Mouse (Mus musculus): ENCODE measurements around the gene Uhmk1. TPM values are rescaled to one million over a fixed set of nuclear protein-coding genes. Genes with fewer than 3 reads are reported as not detected.

Uhmk1 gene
- polyA plus RNA-seq, 1 experiment from 2014 or later: 14.3 TPM

- H3K4me1 ChIP-seq: no peaks in the 10 kb centered on the region
- no peak overlapping the region for H3K9ac ChIP-seq
- H3K27me3 ChIP-seq: no peaks in the 10 kb centered on the region
- no peak overlapping the region for H3K4me3 ChIP-seq (replicated peaks)
- H3K27ac ChIP-seq: no peak overlapping the region
- ATAC-seq (ENCODE audit: low FRiP score): no peak
- 81% methylated on average over 6 of the region's 6 CpGs for WGBS
- H3K9me3 ChIP-seq: no peaks in the 10 kb centered on the region
- no peak overlapping the region for H3K4me2 ChIP-seq
- H3K36me3 ChIP-seq (replicated peaks): peaks cover 19% of the 10 kb centered on the region
These were observed 64.3 kb downstream of the Uhmk1 start for GRCm38 (mm10) chr1:170150870-170151269.

- Histone ChIP-seq H3K4me3 (replicated peaks) (no peak overlapping the region), H3K27ac (no peak overlapping the region), H3K9me3 (no peaks in the 10 kb centered on the region), H3K27me3 (no peaks in the 10 kb centered on the region), H3K4me2 (no peak overlapping the region), H3K4me1 (no peaks in the 10 kb centered on the region), H3K36me3 (replicated peaks) (peaks cover 14% of the 10 kb centered on the region), H3K9ac (no peak overlapping the region)
- 92% methylated on average over 4 of the region's 4 CpGs for WGBS
- ATAC-seq (ENCODE audit: low FRiP score): no peak
These were observed 65.4 kb downstream of the Uhmk1 start for GRCm38 (mm10) chr1:170149756-170150155.

GRCm38 (mm10) chr1:170148536-170148935, 66.7 kb downstream of the Uhmk1 start:
- 90% methylated on average over 6 of the region's 6 CpGs for WGBS

GRCm38 (mm10) chr1:170147651-170148448, 67.3 kb downstream of the Uhmk1 start:
- no peaks in the 10 kb centered on the region for H3K27me3 ChIP-seq
- no peaks in the 10 kb centered on the region for H3K4me1 ChIP-seq
- ATAC-seq (ENCODE audit: low FRiP score): no peak
- no peak overlapping the region for H3K4me3 ChIP-seq (replicated peaks)
- WGBS: 90% methylated on average over 9 of the region's 9 CpGs
- no peak overlapping the region for H3K9ac ChIP-seq
- no peak overlapping the region for H3K4me2 ChIP-seq
- no peaks in the 10 kb centered on the region for H3K9me3 ChIP-seq
- no peak overlapping the region for H3K27ac ChIP-seq
- H3K36me3 ChIP-seq (replicated peaks): peaks cover 19% of the 10 kb centered on the region

More at GRCm38 (mm10) chr1:170148536-170148935, 66.7 kb downstream of the Uhmk1 start:
- no peak overlapping the region for H3K4me3 ChIP-seq (replicated peaks)
- H3K4me1 ChIP-seq: no peaks in the 10 kb centered on the region
- no peaks in the 10 kb centered on the region for H3K27me3 ChIP-seq
- H3K36me3 ChIP-seq (replicated peaks): peaks cover 14% of the 10 kb centered on the region
- H3K9me3 ChIP-seq: no peaks in the 10 kb centered on the region
- no peak overlapping the region for H3K27ac ChIP-seq
- no peak overlapping the region for H3K4me2 ChIP-seq
- ATAC-seq (ENCODE audit: low FRiP score): no peak
- H3K9ac ChIP-seq: no peak overlapping the region

GRCm38 (mm10) chr1:170145606-170146005, 69.6 kb downstream of the Uhmk1 start:
- peaks cover 26% of the 10 kb centered on the region for H3K36me3 ChIP-seq (replicated peaks)
- H3K4me3 ChIP-seq (replicated peaks): no peak overlapping the region
- WGBS: 94% methylated on average over 4 of the region's 4 CpGs

More at GRCm38 (mm10) chr1:170145606-170146005, 69.6 kb downstream of the Uhmk1 start:
- Histone ChIP-seq H3K9ac (no peak overlapping the region), H3K9me3 (no peaks in the 10 kb centered on the region), H3K27me3 (no peaks in the 10 kb centered on the region), H3K4me1 (no peaks in the 10 kb centered on the region), H3K27ac (no peak overlapping the region), H3K4me2 (no peak overlapping the region)
- no peak for ATAC-seq (ENCODE audit: low FRiP score)

Other genes with a start within 250 kb of the Uhmk1 start
- 17.7 and 20.9 TPM in 2 replicates for gene Hsd17b7, start 246.2 kb downstream of the Uhmk1 start, polyA plus RNA-seq (2016; fragmentation: Nextera tagmentation; extraction: Ambion mirVana)
- 15.2 and 22.0 TPM in 2 replicates for gene Ddr2, start 104.6 kb downstream of the Uhmk1 start, polyA plus RNA-seq (2016; fragmentation: Nextera tagmentation; extraction: Ambion mirVana)
- gene Uap1, start 40.4 kb downstream of the Uhmk1 start, polyA plus RNA-seq (2016; fragmentation: Nextera tagmentation; extraction: Ambion mirVana): 59.0 and 60.5 TPM in 2 replicates
- not detected in 2 replicates for gene Sh2d1b2, start 17.4 kb upstream of the Uhmk1 start, polyA plus RNA-seq (2016; fragmentation: Nextera tagmentation; extraction: Ambion mirVana)
- gene Sh2d1b1, start 61.9 kb upstream of the Uhmk1 start, polyA plus RNA-seq (2016; fragmentation: Nextera tagmentation; extraction: Ambion mirVana): 0.08 TPM in 1 of 2 replicates, not detected in the other
- 5.1 TPM in 2 replicates for gene Gm7694, start 90.9 kb upstream of the Uhmk1 start, polyA plus RNA-seq (2016; fragmentation: Nextera tagmentation; extraction: Ambion mirVana)
- 1.5 and 2.1 TPM in 2 replicates for gene Spata46, start 93.4 kb upstream of the Uhmk1 start, polyA plus RNA-seq (2016; fragmentation: Nextera tagmentation; extraction: Ambion mirVana)